Mouse (Mus musculus): Measurements from ENCODE around the gene Zdhhc8.

Zdhhc8 gene

DNA sequence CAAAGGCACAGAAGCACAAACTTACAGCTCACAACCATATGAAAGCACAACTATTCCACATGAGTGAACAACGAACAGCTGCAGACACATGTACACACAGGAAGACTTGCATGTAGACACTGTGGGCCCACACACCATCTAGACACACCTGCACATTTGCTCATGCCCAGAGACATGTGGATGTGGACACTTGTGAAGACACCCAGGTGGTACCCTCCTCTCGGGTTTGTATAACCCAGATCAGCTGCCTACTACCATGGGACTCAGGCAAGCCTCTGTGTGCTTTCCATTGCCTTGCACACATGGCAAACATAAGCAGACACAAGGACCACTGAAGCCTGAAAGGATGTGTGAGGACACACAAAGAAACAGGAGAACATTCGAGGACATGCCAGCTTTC lies 3.9 kb downstream of the Zdhhc8 start:
- no peak for DNase-seq (ENCODE audit: low read depth, low spot score)

DNA sequence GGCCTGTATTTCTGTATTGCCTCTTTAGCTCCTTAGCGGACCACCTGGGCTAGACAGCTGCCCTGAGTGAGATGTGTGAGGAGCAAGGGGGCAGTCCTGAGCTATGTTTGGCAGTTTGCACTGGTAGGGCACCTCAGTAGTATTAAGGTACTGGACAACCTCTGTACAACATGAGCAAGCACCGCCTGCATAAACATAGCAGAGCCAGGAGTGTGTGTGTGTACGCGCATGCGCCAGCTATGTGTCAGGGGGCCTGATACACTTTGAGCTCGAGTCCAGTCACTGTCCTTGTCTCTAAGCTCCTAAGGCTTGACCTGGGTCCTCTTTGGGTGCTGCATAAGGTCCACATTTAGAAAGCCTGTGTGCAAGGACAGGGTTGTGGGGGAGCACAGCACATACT lies 4.3 kb downstream of the Zdhhc8 start:
- DNase-seq (ENCODE audit: low read depth, low spot score), result no peak

- DNase-seq (ENCODE audit: low read depth, low spot score), result no peak
Measured at GRCm38 (mm10) chr16:18229622-18230021, 5.3 kb downstream of the Zdhhc8 start.

DNA sequence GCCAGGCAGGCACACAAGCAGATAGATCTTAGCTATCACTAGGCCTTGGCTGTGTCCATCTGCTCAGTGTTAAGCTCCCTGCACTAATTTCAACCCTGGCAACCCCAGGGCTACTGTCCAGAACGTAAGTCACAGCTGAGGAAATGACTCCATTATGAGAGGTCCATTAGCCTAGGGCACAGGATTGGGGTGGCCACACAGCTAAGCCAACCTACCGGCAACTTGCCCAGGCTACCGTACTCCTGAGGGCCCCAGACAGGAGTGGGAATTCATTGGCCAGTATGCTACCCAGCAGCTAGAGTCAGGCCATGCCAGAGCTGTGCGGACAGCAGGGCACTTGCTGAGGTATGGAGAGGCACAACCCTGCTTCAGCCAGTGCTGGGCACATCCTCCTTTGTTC lies 6.1 kb downstream of the Zdhhc8 start:
- no peak for DNase-seq (ENCODE audit: low read depth, low spot score)

- no peak for DNase-seq (ENCODE audit: low read depth, low spot score)
Measured at GRCm38 (mm10) chr16:18227897-18228422, 7.0 kb downstream of the Zdhhc8 start.

GRCm38 (mm10) chr16:18227187-18227586 lies 7.7 kb downstream of the Zdhhc8 start:
- DNase-seq (ENCODE audit: low read depth, low spot score), result no peak

DNA sequence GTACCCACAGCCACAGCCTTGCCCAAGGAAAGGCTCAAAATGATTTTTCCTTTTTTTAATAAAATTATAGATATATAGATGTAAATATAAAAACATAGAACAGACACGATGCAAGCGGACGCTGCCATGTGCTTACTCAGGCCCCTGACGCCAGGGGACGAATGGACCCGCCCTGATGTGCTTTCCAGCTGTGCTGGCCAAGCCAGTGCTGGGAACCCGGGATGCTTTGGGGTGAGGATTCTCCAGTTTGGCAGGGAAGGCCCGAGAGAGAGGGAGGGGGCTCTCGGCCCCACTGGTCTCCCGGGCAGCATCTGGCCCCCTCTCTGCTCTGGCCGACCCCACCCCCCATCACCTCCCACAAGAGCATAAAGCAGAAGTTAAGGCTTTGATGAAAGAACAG lies 12.7 kb downstream of the Zdhhc8 start:
- DNase-seq (ENCODE audit: low read depth, low spot score), result no peak

- no peak for DNase-seq (ENCODE audit: low read depth, low spot score)
Measured at GRCm38 (mm10) chr16:18221543-18221898, 13.4 kb downstream of the Zdhhc8 start.

DNA sequence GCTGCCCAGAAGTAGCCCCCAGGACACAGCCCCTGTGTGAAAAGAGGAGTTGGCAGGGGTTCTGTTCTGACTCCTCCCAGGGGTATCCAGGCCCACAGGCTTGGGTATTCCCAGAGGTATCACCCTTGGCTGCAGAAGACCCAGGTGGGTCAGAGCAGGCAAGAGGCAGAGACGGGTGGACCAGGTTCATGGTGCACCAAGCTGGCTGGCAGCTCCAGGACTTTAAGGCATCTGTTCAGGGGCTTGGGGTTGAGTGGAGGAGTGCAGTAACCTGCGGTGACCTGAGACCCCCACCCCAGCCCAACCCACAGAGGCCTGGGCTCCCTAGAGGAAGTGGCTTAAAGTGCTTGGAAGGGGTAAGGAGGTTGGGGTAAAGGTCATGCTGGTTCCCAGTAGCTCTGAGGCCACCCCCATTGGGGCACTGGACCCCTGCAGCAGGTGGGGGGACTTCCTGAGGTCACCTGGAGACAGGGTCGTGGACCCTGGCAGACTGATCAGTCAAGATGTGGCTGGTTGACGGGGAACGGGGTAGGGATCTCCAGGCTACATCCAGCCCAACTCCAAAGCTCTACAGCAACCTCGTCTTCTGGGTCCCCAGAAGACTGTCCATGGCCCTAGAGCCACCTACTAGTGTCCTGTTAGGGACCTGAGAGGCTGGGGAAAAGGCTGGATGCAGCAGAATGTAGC lies 13.9 kb downstream of the Zdhhc8 start:
- no peak for DNase-seq (ENCODE audit: low read depth, low spot score)

GRCm38 (mm10) chr16:18220001-18220400 lies 14.9 kb downstream of the Zdhhc8 start:
- DNase-seq (ENCODE audit: low read depth, low spot score), result peak; percentile 63

DNA sequence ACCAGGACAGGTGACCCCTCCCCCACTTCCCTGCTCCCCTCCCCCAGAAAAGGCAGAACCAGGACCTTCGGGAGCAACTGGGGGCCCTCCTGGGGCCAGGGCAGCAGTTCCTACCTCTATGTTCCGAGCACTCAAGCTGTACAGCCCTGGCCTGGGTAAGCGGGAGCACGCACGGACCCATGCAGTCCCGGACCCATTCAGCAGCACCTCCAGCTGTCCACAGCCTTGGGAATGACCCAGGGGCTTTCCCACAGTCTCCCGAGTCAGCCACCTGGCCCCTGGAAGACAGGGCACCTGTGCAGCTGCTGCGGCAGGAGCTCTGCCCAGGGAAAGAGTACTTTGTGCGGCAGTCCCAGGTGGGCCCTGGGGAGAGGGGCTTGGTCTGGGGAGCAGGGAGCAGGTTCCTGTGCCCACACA lies 16.3 kb downstream of the Zdhhc8 start:
- no peak for DNase-seq (ENCODE audit: low read depth, low spot score)

- DNase-seq (ENCODE audit: low read depth, low spot score), result no peak
Measured at GRCm38 (mm10) chr16:18217579-18217978, 17.4 kb downstream of the Zdhhc8 start, which contains the start of gene Ccdc188. TSS of gene Ccdc188 (plus strand) at chr16:18217879.

DNA sequence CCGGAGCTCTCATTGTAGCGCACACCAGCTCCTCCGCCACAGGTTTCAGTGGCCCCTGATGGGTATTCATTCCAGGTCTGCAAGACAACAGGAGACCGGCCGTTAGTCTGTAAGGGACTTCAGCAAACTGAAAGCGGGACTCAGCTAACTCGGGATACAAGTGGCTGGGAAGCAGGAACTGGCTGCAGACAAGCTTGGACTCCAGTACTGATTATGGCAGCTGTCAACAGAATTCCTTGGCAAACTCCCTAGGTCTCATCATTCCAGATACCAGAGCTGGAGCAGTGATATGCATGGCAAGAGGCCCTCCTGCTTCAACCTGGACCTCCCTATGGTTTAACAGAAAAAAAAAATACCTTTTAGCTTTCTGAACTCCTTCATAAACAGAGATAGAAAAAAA lies 20.1 kb downstream of the Zdhhc8 start:
- no peak for DNase-seq (ENCODE audit: low read depth, low spot score)

DNA sequence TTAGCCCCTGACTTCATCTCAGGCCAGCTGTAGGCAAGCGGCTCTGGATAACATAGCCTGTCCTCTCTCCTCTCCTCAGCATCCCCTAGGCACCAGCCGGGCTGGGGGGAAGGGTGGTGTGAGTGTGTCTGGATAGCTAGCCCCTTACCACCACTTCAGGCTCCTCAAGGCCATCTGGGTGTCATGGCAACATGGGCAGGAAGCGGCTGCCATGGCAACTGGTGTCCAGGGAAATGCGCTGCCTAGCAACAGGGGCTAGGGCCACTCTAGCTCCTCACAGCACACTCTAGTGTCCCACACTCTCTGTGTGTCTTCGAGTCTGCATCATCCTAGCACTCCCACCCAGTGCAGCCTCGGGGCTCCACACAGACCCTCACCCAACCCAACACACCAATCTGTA lies 21.2 kb downstream of the Zdhhc8 start:
- no peak for DNase-seq (ENCODE audit: low read depth, low spot score)

DNA sequence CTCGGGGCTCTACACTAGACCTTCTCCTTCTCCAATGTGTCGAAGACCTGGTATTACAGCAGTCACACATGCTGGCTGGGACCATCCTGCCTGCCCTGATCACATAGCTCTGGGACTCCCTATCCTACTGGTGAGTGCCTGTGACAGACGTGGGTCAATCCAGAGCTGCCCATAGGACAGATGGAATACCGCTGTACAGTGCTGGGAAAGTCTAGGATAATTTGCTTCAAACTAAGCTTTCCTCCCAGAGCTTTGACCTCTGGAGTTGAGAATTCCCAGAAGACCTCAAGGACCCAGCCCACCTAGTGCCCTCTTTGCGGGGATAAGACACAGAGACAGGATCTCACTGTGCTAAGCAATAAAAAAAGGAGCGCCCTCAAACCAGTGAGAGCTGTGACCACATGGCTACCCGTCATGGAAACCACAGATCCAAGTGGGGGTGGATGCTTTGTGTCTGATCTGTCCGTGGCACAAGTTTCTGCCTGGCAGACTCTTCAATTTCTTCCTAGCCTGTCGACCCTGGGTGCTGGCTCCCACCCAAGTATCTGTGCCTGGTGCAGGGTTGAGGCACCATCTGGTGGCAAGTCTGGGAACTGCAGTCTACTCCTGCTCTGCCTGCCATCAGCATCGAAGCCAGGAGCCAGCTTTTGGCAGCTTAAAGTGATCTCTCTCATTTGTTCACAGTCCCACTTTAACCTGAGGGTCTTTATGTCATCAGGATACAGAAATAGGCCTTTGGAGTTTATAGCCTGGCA lies 23.3 kb downstream of the Zdhhc8 start:
- DNase-seq (ENCODE audit: low read depth, low spot score), result peak; percentile 91

- peak; percentile 84 for DNase-seq (ENCODE audit: low read depth, low spot score)
Measured at GRCm38 (mm10) chr16:18210701-18211416, 24.1 kb downstream of the Zdhhc8 start.

DNA sequence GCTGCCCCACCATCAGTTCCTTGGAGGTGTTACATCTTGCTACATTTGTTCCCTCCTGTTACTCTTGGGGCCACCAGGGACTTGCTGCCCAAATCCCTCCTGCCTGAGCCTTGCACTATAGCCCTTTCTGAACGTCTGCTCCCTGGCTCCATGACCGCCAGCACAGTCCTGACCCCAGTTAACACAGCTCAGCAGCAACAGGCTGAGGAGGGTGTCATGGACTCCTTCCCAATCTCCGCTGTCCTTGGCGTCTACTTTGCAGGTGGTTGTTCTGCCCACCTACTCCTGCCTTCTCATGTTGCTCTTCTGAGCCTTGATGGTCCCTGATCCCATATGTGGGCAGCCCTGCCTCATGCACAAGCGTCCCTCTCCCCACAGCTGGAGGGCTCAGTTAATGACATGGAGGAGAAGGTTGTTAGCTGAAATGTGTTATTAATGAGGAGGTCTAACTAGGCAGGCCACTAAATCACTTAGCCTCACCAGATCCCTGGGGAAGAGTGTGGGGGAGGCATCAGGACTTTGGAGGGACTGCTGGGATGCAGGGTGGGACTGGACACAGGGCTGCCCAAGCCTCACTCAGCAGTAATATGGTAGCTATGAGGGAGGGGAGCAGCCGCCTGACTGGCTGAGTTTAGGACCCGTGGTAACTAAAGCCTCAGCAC lies 31.4 kb downstream of the Zdhhc8 start:
- DNase-seq (ENCODE audit: low read depth, low spot score), result no peak

GRCm38 (mm10) chr16:18202061-18202460 lies 32.9 kb downstream of the Zdhhc8 start:
- no peak for DNase-seq (ENCODE audit: low read depth, low spot score)

GRCm38 (mm10) chr16:18201620-18202019 lies 33.3 kb downstream of the Zdhhc8 start:
- DNase-seq (ENCODE audit: low read depth, low spot score), result no peak

DNA sequence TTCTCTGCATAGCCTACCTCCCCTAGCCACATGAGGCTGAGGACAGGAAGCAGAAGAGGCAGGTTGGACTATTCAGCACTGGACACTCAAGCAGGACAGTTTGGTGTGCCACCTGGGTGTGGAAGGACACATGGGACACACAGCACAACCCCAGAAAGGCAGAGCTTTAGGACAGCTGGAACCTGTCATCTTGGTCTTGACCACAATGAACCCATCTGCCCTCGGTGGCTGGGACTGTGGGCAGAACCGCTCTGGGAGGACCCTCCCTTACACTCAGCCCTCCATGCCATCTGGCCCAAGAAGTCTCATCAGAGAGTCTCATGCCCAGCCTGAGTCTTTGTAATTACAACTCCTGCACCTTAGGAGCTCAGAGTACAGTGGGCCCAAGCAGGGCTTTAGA lies 34.9 kb downstream of the Zdhhc8 start:
- DNase-seq (ENCODE audit: low read depth, low spot score), result no peak

DNA sequence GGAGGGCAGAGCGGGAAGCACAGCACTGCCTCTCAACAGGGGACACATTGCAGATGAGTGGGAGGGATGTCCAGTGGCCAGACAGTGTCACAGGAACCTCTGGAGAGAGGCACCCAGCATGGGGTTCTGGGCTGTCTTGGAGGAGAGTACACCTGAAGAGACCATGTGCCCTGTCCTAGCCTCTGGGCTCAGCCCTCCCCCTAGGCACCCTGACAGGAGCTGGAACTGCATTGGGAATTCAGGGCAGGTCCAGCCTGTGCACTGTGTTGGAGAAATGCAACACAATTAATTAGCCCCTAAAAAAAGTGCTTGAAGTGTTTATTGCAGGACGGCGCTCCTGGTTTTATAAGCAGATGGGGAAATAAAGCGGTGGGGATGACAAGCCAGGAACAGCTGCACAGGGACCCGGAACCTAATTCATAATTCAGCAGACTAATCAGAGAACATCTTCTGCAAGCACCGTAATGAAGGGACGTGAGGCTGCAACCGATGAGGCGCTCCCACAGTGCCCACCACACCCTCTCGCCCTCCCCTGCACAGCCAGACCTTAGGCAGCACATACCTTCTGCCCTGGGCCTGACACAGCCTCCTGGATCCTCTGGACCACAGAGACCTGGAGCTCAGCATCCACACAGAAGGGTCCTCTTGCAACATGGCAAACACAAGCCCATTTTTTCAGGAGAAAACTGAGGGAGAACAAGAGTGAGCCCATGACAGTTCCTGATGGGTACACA lies 36.4 kb downstream of the Zdhhc8 start:
- DNase-seq (ENCODE audit: low read depth, low spot score), result no peak
